In genomic region chr9:44502006-44502405, GRCm38 (mm10) we compare ENCODE assay signal across 8 mouse cellular contexts. TPM values are rescaled to one million over a fixed set of nuclear protein-coding genes. Genes with fewer than 3 reads are reported as not detected.
A peak's percentile ranks its signal among the peaks of the same experiment; 100 is the strongest.
DNase-seq lines count a peak whose midpoint lies in the region; ATAC-seq and TF ChIP-seq lines count a peak whose summit lies in the region.

No protein-coding gene starts in this region.

- H3K4me3 ChIP-seq in liver, embryonic 11.5 days (ENCODE audit: low read depth, low read length), result no peak overlapping the region
- H3K4me3 ChIP-seq in forebrain, embryonic 15.5 days, result no peak overlapping the region
- H3K4me3 ChIP-seq in hindbrain, postnatal 0 days (ENCODE audit: low read length), result no peak overlapping the region
- no peak overlapping the region for H3K4me3 ChIP-seq in liver, embryonic 13.5 days (replicated peaks)
- H3K4me3 ChIP-seq in neural tube, embryonic 15.5 days (replicated peaks), result no peak overlapping the region

- H3K9me3 ChIP-seq in liver, embryonic 11.5 days (ENCODE audit: control insufficient read depth, low read length), result no peaks in the 10 kb centered on the region
- H3K9me3 ChIP-seq in forebrain, embryonic 15.5 days, result no peaks in the 10 kb centered on the region
- no peaks in the 10 kb centered on the region for H3K9me3 ChIP-seq in hindbrain, postnatal 0 days (ENCODE audit: low read length)
- H3K9me3 ChIP-seq in liver, embryonic 13.5 days (replicated peaks), result no peaks in the 10 kb centered on the region
- H3K9me3 ChIP-seq in neural tube, embryonic 15.5 days (replicated peaks), result no peaks in the 10 kb centered on the region

- peaks cover 10% of the 10 kb centered on the region; the same call in 1 of the 2 replicates for H3K27me3 ChIP-seq in liver, embryonic 11.5 days (replicated peaks; ENCODE audit: control insufficient read depth, insufficient read depth, low read length)
- no peaks in the 10 kb centered on the region for H3K27me3 ChIP-seq in forebrain, embryonic 15.5 days
- no peaks in the 10 kb centered on the region for H3K27me3 ChIP-seq in hindbrain, postnatal 0 days (ENCODE audit: insufficient read depth, low read length)
- H3K27me3 ChIP-seq in liver, embryonic 13.5 days, result peaks cover 33% of the 10 kb centered on the region
- H3K27me3 ChIP-seq in neural tube, embryonic 15.5 days (replicated peaks), result no peaks in the 10 kb centered on the region

- WGBS in liver, embryonic 11.5 days, result 5% methylated on average over 4 of the region's 4 CpGs
- WGBS in forebrain, embryonic 15.5 days, result 1% methylated on average over 4 of the region's 4 CpGs
- 0% methylated on average over 4 of the region's 4 CpGs for WGBS in hindbrain, postnatal 0 days
- 1% methylated on average over 4 of the region's 4 CpGs for WGBS in liver, embryonic 13.5 days (ENCODE audit: insufficient replicate concordance)
- 0% methylated on average over 4 of the region's 4 CpGs for WGBS in neural tube, embryonic 15.5 days

- H3K36me3 ChIP-seq in liver, embryonic 11.5 days (ENCODE audit: control insufficient read depth, insufficient read depth, low read length), result peaks cover 10% of the 10 kb centered on the region; the same call in 1 of the 2 replicates
- H3K36me3 ChIP-seq in forebrain, embryonic 15.5 days, result peaks cover 33% of the 10 kb centered on the region
- peaks cover 14% of the 10 kb centered on the region; the same call in 1 of the 2 replicates for H3K36me3 ChIP-seq in hindbrain, postnatal 0 days (ENCODE audit: insufficient read depth, low read length)
- peaks cover 21% of the 10 kb centered on the region for H3K36me3 ChIP-seq in liver, embryonic 13.5 days
- peaks cover 30% of the 10 kb centered on the region for H3K36me3 ChIP-seq in neural tube, embryonic 15.5 days

- ATAC-seq in liver, embryonic 11.5 days (replicated peaks; ENCODE audit: low FRiP score), result no peak
- ATAC-seq in forebrain, embryonic 15.5 days (replicated peaks), result no peak
- no peak for ATAC-seq in hindbrain, postnatal 0 days
- ATAC-seq in liver, embryonic 13.5 days (ENCODE audit: low read depth), result no peak
- no peak for ATAC-seq in neural tube, embryonic 15.5 days (ENCODE audit: low FRiP score)

- peak; percentile 97 for TF ChIP-seq CTCF in hindbrain, postnatal 0 days (IDR thresholded peaks at IDR 0.05; ENCODE audit: low read depth)

- no peak overlapping the region for H3K27ac ChIP-seq in liver, embryonic 11.5 days (ENCODE audit: low read depth, low read length)
- 0 out of 2 replicates have a peak overlapping the region, but pooled peaks have one; percentile 18 for H3K27ac ChIP-seq in forebrain, embryonic 15.5 days (replicated peaks)
- no peak overlapping the region for H3K27ac ChIP-seq in hindbrain, postnatal 0 days
- H3K27ac ChIP-seq in liver, embryonic 13.5 days, result no peak overlapping the region
- no peak overlapping the region for H3K27ac ChIP-seq in neural tube, embryonic 15.5 days (replicated peaks)

- peaks cover 44% of the 10 kb centered on the region for H3K4me1 ChIP-seq in liver, embryonic 11.5 days (replicated peaks; ENCODE audit: control insufficient read depth, insufficient read depth, low read length)
- H3K4me1 ChIP-seq in forebrain, embryonic 15.5 days, result peaks cover 60% of the 10 kb centered on the region
- H3K4me1 ChIP-seq in hindbrain, postnatal 0 days (ENCODE audit: insufficient read depth, low read length), result peaks cover 37% of the 10 kb centered on the region
- peaks cover 56% of the 10 kb centered on the region for H3K4me1 ChIP-seq in liver, embryonic 13.5 days (replicated peaks)
- peaks cover 67% of the 10 kb centered on the region for H3K4me1 ChIP-seq in neural tube, embryonic 15.5 days

- DNase-seq in liver, result peak; percentile 80
- no peak for DNase-seq in liver, embryonic 11.5 days (ENCODE audit: low spot score)
- peak; percentile 71 for DNase-seq in c-Kit-positive CD71-positive TER-119-positive erythroid progenitor cells, embryonic 14.5 days (ENCODE audit: low spot score)
- DNase-seq in hindbrain, postnatal 0 days (ENCODE audit: low spot score), result peak; percentile 89
- DNase-seq in liver, embryonic 13.5 days, result peak; percentile 59
- peak; percentile 86 for DNase-seq in thymus, postnatal 0 days (ENCODE audit: low spot score)

- H3K9ac ChIP-seq in liver, embryonic 11.5 days (ENCODE audit: low read depth, low read length), result no peak overlapping the region
- no peak overlapping the region for H3K9ac ChIP-seq in forebrain, embryonic 15.5 days (replicated peaks)
- H3K9ac ChIP-seq in hindbrain, postnatal 0 days (replicated peaks; ENCODE audit: low read length), result no peak overlapping the region
- no peak overlapping the region for H3K9ac ChIP-seq in liver, embryonic 13.5 days
- H3K9ac ChIP-seq in neural tube, embryonic 15.5 days (replicated peaks), result no peak overlapping the region

- H3K4me2 ChIP-seq in liver, embryonic 11.5 days, result no peak overlapping the region
- no peak overlapping the region for H3K4me2 ChIP-seq in forebrain, embryonic 15.5 days (replicated peaks)
- H3K4me2 ChIP-seq in hindbrain, postnatal 0 days (ENCODE audit: low read depth, low read length), result no peak overlapping the region
- H3K4me2 ChIP-seq in liver, embryonic 13.5 days, result no peak overlapping the region
- H3K4me2 ChIP-seq in neural tube, embryonic 15.5 days, result peak overlapping the region; percentile 9; the same call in 1 of the 2 replicates

RNA-seq across cellular contexts. Expression of gene Bcl9l, which starts 19.4 kb away (rescaled TPM):
- 4.1 and 5.0 TPM in 2 replicates for polyA plus RNA-seq in liver, embryonic 11.5 days (2014; fragmentation: Nextera tagmentation; extraction: Ambion mirVana)
- 13.6 and 14.4 TPM in 2 replicates for polyA plus RNA-seq in forebrain, embryonic 15.5 days (2015; fragmentation: Nextera tagmentation; extraction: Ambion mirVana)
- total RNA-seq in hindbrain, postnatal 0 days (2014; rRNA removed), result 32.7 and 44.5 TPM in 2 replicates
- polyA plus RNA-seq in hindbrain, postnatal 0 days (2015; fragmentation: Nextera tagmentation; extraction: Ambion mirVana), result 7.8 and 8.4 TPM in 2 replicates
- 1.0 and 1.5 TPM in 2 replicates for polyA plus RNA-seq in liver, embryonic 13.5 days (2015; fragmentation: Nextera tagmentation; extraction: Ambion mirVana)
- polyA plus RNA-seq in neural tube, embryonic 15.5 days (2015; fragmentation: Nextera tagmentation; extraction: Ambion mirVana), result 9.7 and 11.5 TPM in 2 replicates
- 3.2 and 4.4 TPM in 2 replicates for polyA plus RNA-seq in thymus, postnatal 0 days (2015; fragmentation: Nextera tagmentation; extraction: Ambion mirVana)

RNA-seq across cellular contexts. Expression of gene Upk2, which starts 47.2 kb away (rescaled TPM):
- polyA plus RNA-seq in liver, embryonic 11.5 days (2014; fragmentation: Nextera tagmentation; extraction: Ambion mirVana), result not detected in 2 replicates
- polyA plus RNA-seq in forebrain, embryonic 15.5 days (2015; fragmentation: Nextera tagmentation; extraction: Ambion mirVana), result not detected in 2 replicates
- total RNA-seq in hindbrain, postnatal 0 days (2014; rRNA removed), result not detected in 2 replicates
- polyA plus RNA-seq in hindbrain, postnatal 0 days (2015; fragmentation: Nextera tagmentation; extraction: Ambion mirVana), result not detected in 2 replicates
- polyA plus RNA-seq in liver, embryonic 13.5 days (2015; fragmentation: Nextera tagmentation; extraction: Ambion mirVana), result not detected in 2 replicates
- polyA plus RNA-seq in neural tube, embryonic 15.5 days (2015; fragmentation: Nextera tagmentation; extraction: Ambion mirVana), result 0.73 TPM in 1 of 2 replicates, not detected in the other
- 0.69 and 1.5 TPM in 2 replicates for polyA plus RNA-seq in thymus, postnatal 0 days (2015; fragmentation: Nextera tagmentation; extraction: Ambion mirVana)

RNA-seq across cellular contexts. Expression of gene Cxcr5, which starts 59.7 kb away (rescaled TPM):
- 0.47 TPM in 1 of 2 replicates, not detected in the other for polyA plus RNA-seq in liver, embryonic 11.5 days (2014; fragmentation: Nextera tagmentation; extraction: Ambion mirVana)
- polyA plus RNA-seq in forebrain, embryonic 15.5 days (2015; fragmentation: Nextera tagmentation; extraction: Ambion mirVana), result 0.06 TPM in 1 of 2 replicates, not detected in the other
- total RNA-seq in hindbrain, postnatal 0 days (2014; rRNA removed), result not detected in 2 replicates
- polyA plus RNA-seq in hindbrain, postnatal 0 days (2015; fragmentation: Nextera tagmentation; extraction: Ambion mirVana), result not detected in 2 replicates
- 0.09 TPM in 1 of 2 replicates, not detected in the other for polyA plus RNA-seq in liver, embryonic 13.5 days (2015; fragmentation: Nextera tagmentation; extraction: Ambion mirVana)
- 0.26 TPM in 1 of 2 replicates, not detected in the other for polyA plus RNA-seq in neural tube, embryonic 15.5 days (2015; fragmentation: Nextera tagmentation; extraction: Ambion mirVana)
- polyA plus RNA-seq in thymus, postnatal 0 days (2015; fragmentation: Nextera tagmentation; extraction: Ambion mirVana), result 1.4 and 1.5 TPM in 2 replicates
